Mouse (Mus musculus) lung, adult 18-20 months (tissue): ENCODE measurements around the gene Abcc3.

Experiments
- DNase-seq, 2 experiments: peaks; one replicate each; pipeline ENCODE4 v3.0.0; 2022; ENCODE audit warnings: mixed read lengths in 2 of 2

Gene Abcc3

GRCm38 (mm10) chr11:94392672-94393109, at the start of gene Abcc3:
TSS of gene Abcc3 (minus strand) at chr11:94392997.
- peak; percentile 86 to 91 for DNase-seq

DNA sequence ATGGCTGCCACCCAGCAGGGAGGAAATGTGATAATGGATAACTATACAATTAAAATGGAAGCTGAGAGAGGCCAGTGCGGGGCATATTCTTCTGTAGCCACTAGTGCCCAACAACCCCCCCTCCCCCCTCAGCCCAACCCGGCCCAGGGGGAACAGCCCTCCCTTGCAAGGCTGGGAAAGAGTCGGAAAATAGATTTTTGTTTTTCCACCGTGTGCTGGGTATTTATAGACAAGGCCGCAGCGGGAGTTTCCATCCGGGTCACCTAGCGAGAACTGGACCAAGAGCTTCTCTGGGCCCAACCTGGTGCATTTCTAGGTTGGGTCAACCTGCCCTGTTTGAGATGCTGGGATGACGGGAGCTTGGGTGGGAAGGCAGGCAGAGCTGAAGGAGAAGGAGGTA, 49.0 kb upstream of the Abcc3 start:
- DNase-seq: no peak

DNA sequence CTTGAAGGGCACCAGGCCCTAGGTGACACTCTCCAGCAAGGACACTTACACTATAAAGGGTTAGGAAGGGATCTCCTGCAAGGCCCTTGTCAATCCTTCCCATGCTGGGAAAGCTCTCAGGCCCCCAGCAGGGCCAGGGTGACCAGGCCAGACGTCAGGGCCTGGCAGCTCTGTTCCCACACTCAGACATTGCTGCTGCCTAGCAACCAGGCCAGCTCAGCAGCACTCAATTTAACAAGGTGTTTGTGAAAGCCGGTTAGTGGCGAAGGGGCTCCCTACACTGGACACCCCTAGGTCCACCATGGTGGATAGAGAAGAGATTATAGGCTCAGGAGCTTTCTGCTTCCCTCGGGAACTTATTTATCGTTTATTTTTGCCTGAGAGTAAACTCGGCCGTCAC, 48.3 kb upstream of the Abcc3 start:
- no peak for DNase-seq

DNA sequence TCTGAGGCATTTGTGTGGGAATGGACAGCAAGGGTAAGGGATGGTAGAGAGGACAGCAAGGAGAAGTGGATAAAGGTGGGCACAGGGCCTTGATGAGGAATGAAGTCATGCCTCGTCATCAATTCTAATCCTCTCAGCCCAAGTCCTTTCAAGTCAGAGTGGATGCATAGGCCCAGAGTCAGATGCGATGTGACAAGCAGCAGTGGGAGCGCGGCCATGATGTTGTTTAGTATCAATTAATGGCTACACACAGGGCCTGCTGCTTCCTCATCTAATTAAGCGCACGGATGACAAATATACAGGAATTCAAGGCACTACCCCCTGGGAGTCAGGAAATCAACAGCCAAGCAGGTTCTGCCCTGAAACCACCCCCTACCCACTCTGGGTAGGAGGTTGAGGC, 47.6 kb upstream of the Abcc3 start:
- DNase-seq: no peak

DNA sequence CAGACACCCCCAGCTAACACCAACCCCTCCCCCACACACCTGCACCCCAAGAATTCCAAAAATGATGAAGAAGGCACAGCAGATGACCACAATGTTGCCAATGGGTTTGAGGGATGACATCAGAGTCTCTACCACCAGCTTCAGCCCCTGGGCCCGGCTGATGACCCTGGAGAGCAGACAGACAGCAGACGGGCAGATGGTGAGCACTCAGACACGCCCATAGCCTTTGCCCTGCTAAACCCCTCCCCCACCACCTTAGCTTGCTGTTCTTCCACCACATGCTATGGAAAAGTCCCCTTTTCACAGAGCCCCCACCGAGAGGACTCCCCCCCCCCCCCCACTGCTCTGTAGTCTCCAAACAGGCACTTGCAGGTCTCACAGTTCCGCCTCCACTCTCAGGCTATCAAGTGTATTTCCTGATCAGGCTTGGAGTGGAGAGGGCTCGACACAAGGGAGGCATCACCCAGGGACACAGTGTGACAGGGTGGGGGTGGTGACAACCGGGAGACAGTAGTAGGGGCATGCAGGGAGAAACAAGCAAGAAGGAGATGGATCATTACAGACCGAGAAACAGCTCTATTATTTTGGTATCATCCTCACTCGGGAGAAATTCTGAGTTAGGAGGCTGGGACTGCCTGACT, 36.3 kb upstream of the Abcc3 start:
- no peak for DNase-seq

DNA sequence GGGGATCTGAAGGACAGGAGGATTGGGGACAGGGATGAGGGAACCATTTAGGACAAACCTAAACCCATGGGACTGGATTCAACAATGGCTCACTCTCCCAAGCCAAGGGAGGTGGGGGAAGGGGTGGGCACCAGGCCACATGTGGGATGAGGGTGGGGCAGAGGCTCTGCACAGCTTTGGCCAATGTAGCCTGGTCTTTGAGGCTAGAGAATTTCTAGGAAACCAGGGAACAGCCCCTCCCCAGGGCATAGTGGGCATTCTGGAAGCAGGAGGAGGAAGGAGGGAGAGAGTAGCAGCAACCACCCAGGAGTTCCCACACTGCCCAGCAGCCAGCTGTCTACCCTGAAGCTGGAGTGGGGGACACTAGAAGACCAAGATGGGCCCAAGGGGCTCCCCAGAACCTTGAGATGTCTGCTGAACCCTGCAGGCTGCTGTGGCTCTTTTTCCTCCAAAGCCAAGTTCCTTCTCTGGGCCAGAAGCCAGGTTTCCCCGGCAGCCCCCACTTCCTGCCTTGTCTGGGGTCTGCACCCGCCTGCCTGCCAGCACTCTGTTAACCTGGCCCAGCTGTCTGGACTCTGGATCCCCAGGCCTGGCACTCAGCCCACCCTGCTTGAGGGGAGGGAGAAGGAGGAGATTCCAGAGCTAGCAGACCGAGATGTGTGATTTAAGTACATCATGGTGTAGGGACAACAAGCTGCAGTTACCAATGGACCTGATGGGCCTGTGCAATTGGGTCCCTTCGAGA, 35.5 kb upstream of the Abcc3 start:
- DNase-seq: peak; percentile 33 to 48

GRCm38 (mm10) chr11:94425656-94426055, 32.9 kb upstream of the Abcc3 start:
- DNase-seq: no peak

DNA sequence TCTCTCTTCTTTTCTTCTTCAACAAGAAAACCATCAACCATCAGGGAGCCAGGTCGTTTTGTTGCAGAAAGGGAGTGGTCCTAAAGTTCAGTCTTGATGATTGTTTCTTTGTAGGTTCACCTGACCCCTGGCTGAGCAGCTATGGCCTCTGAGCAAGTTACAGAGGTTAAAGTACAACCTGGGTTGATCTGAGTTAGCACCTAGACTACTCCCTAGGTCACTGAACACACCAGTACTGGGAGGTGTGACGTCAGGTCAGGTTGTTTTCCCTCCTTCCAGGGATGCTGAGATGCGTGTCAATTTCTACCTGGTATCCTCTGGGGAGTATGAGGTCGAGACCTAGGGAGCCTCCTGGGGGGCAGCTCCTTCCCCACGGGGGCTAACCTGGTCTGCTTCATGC, 32.4 kb upstream of the Abcc3 start:
- no peak for DNase-seq

DNA sequence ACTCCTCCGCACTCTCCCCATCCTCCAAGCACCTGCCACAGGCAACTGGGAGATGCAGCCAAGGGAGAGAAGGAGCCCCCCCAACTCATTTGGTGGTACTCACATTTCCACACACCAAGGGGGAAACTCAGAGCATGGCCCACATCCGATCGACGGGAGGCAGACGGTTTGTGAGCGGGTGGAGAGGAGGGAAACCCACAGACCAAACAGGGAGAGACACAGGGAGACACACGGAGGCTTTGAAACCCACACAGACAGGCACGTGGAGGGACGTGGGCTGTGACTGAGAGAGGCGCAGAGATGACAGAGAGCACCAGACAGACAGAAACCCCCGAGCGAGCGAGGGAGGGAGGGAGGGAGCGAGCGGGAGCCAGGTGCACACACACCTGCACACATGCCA, 31.6 kb upstream of the Abcc3 start:
- DNase-seq: no peak

- DNase-seq: no peak
These were observed 31.1 kb upstream of the Abcc3 start for GRCm38 (mm10) chr11:94423855-94424254.

DNA sequence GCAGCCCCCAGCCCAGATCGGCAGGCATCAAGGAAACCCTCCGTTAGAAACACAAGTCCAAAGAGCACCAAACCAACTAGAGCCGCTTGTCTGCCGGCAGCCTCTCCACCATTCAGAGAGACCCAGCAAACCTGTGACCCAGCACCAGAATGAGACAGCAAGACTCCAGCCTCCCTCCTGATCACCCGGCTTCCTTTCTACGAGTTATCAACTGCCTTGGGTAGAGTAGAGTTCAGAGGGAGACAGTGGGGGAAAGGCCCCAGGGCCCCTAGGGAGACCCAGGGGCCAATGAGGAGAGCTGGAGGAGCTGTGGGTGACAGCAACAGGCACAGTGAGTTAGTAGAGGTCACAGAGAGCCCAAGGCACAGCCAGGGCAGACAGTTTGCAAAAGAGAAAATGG, 28.2 kb upstream of the Abcc3 start:
- no peak for DNase-seq

- peak; percentile 42 to 59 for DNase-seq
These were observed 27.5 kb upstream of the Abcc3 start for GRCm38 (mm10) chr11:94420325-94420724.

DNA sequence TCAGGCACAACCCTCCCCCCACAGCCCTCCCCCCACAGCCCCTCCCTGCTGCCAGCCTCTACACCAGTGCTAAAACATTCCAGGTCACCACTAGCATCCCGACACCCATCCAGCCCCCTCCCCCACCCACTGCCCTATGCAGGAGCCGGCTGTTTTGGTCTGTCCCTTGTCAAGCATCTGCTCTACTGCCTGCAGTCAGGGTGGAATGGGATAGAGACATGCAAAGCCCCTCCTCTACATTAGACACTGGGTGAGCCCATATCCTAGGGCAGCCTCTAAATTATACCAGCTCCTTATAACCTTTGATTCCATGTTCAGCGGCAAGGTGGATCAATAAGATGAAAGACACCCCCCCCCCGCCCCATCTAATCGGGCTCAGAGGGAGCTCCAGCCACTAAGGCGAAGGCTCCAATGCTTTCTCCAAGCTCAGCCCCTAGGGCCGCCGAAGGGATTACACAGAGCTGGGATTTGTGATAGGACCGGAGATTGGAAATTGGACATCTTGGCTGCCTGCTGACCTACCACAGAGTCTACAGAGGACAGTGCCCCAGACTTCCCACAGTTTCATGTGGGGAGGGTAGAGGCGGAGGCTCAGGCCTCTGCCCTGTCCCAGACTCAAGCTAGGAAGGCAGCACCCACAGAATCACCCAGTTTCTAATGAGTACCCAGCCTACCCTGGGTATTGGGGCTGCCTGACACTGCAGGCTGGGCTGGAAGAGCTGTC, 26.4 kb upstream of the Abcc3 start:
- DNase-seq: no peak

DNA sequence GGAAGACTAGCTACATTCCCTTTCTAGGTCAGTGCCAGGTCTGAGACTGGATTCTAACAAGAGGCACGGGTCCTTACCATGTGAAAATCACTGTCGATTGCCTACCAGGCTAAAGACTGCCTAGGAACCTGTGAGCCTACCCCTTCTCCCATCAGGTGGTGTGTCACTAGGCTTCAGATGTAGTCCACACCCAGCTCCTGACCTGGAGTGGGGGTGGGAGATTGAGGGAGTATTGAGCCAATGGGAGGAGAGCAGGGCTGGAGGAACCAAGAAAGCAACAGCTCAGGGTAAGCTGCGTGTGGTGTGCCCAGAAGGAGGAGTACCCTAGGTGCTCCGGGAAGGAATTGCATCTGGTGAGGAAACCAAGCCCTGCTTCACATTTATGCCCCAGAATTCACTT, 21.2 kb upstream of the Abcc3 start:
- no peak for DNase-seq

GRCm38 (mm10) chr11:94413516-94413915, 20.7 kb upstream of the Abcc3 start:
- DNase-seq: no peak

GRCm38 (mm10) chr11:94412998-94413469, 20.2 kb upstream of the Abcc3 start:
- no peak for DNase-seq

DNA sequence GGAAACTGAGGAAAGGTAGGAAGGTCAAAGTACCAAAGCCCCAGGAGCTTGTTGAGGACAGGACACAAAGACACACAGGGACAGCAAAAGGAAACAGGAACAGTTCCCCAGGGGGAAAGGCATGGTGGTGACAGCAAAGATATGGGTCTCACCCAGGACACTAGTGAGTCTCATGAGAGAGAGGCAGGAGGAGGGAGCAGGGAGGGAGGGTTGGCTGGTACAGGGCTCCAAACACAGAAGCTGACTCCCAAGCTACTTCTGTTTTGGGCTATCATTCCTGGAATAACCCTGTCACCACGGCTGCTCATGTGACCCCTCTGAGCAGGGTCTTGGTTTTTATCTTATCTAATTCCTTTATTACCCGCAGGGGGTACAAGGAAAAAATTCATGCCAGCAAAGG, 19.8 kb upstream of the Abcc3 start:
- DNase-seq: no peak

DNA sequence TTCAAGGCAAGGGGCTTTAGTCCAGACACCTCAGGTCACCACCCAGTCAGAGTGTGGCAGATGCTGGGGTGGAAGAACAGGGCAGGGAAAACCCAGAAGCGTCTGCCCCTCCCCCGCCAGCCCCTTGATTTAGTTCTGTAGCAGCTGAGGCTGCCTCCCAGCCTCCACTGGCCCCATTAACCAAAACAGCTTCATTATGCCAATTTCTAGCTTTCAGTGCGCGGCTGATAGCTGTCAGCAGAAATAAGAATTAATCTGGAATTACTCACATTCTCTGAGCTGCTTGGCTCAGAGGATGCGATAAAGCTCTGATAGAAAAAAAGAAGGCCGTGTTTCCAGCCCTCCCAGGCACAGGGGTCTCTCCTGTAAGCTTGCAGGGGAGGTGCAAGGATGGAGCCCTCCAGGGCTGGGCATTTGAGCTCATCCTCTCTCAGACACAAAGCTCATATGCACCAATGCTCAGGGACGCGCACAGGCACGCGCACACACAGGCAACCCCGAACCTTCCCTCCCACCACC, 15.1 kb upstream of the Abcc3 start:
- no peak for DNase-seq

DNA sequence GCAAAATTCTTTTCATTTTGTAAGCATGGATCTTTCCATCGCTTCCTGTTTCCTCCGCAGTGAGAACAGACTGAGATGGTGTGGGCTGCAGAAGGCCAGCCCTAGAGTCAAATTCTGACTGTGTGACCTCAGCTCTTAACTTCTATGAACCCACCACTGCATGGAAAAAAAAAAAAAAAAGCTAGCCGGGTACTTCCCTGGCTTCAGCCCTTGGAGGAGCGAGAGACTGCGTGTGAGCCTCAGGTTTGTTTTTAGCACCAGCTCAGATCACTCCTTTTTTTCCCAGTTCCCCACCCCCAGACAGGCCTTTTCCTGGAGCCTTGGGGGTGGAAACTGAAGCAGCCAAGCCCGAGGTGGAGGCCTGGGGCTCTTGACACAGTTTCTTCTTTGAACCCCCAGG, 12.6 kb upstream of the Abcc3 start:
- no peak for DNase-seq

- DNase-seq: peak; percentile 81 to 86
These were observed 12.0 kb upstream of the Abcc3 start for GRCm38 (mm10) chr11:94404641-94405260.

GRCm38 (mm10) chr11:94404178-94404577, 11.4 kb upstream of the Abcc3 start:
- no peak for DNase-seq

GRCm38 (mm10) chr11:94403757-94404156, 11.0 kb upstream of the Abcc3 start:
- DNase-seq: peak; percentile 16 to 41

DNA sequence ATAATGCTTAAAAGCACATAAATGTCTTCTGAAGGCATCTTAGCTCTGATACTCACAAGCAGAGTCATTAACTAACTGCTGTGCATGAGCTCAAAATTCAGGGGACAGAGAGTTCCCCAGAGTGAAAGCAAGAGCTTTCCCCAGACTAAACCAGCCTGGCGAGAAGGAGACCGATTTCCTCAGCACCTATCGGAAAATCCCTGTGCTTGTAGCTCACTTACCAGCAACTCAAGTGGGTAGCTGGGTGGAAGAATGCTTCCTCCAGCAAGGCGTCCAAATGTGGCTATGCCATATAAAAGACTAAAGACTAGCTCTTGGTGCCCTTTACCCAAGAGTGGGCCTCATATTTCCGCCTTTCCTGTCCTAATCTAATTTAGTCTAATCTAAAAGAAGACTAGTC, 9.9 kb upstream of the Abcc3 start:
- peak; percentile 39 to 67 for DNase-seq
